Mouse (Mus musculus): ENCODE measurements at regions not wholly inside any gene's neighbourhood (a gene's known extent, or its start where the extent isn't known, plus 50 kb on each side); places are given as distances from the start of the nearest gene placed in this dataset.

DNA sequence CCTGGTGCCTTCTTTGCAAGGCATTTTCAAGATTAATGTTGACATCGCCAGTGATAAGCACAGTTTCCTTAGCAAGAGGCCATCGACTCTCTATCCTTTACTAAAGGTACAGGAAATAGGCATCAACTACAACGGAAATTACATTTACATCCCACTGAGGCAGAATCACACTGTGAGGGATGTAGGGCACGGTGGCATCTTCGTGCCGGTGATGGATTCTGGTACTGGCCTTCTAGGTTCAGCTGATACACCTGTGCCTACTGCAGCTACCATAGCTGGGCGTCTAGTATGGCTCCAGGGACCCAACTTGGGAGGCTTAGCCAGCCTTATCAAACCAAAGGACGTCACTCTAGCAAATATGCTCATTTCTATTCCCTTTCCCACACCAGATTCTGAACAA is 313.5 kb upstream of the Zfp637 start:
- TF ChIP-seq POLR2A (IDR thresholded peaks at IDR 0.05; ENCODE audit: control insufficient read depth in 1 of 2, insufficient read depth in 1 of 2, low read depth in 1 of 2, low read length in 2 of 2, poor library complexity in 1 of 2): no peak
- no peak for TF ChIP-seq CTCF (IDR thresholded peaks at IDR 0.05 in 2 of 3, conservative IDR thresholded peaks at IDR 0.05 in 1 of 3; ENCODE audit: control insufficient read depth in 1 of 3, insufficient read depth in 1 of 3, low read depth in 2 of 3, low read length in 3 of 3, poor library complexity in 1 of 3, severe bottlenecking in 1 of 3)
